12 mouse cellular contexts compared by ENCODE assay signal in the genomic region with DNA sequence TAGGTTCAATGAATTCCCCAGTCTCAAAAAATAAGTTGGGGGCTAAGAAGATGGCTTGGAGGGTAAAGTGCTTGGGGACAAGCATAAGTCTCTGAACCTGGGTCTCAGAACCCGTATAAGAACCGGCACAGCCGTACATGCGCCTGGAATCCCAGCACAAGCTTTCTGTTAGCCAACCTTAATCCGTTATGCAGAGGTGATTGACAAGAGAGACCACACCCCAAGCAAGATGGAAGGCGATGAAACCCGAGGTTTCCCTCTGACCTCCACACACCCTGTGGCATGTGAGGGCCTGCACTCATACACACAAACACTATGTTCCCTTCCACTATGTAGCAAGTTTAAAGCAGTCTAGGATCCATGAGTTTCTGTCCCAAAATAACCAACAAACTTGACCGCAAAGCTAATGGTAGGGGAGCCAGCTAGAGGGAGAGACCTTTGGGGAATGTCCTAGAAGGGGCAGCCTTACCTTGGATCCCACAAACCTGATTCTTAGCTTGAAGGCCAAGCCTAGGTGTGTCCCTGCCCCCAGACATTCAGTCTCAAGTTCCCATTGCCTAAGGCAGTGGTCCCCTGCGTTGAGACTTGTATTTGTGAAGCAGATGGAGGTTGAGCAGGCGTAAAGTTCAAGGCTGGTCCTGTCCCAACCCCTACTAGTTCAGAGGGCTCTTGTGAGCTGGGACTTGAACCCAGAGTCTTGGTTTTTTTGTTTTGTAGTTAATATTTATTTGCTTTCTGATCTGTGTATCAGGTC. TPM values are rescaled to one million over a fixed set of nuclear protein-coding genes. Genes with fewer than 3 reads are reported as not detected.
DNase-seq lines count a peak whose midpoint lies in the region; ATAC-seq and TF ChIP-seq lines count a peak whose summit lies in the region.
"Had no signal": no experiment of that assay in that cellular context is flagged by ENCODE, and none has a peak within 500 bp of the region (broad histone marks: within the 10 kb centered on the region; RNA-seq: fewer than 3 reads in every experiment).

No protein-coding gene starts in this region.

- TF ChIP-seq CTCF in midbrain, postnatal 0 days (IDR thresholded peaks at IDR 0.05), result no peak
- TF ChIP-seq CTCF in intestine, postnatal 0 days (IDR thresholded peaks at IDR 0.05; ENCODE audit: low read depth), result no peak

- no peaks in the 10 kb centered on the region for H3K27me3 ChIP-seq in heart, embryonic 16.5 days (ENCODE audit: control insufficient read depth, insufficient read depth, low read length)
- H3K27me3 ChIP-seq in midbrain, embryonic 12.5 days, result peaks cover 5% of the 10 kb centered on the region; the same call in 1 of the 2 replicates
- H3K27me3 ChIP-seq in midbrain, postnatal 0 days (ENCODE audit: insufficient read depth, low read length), result no peaks in the 10 kb centered on the region
- no peaks in the 10 kb centered on the region for H3K27me3 ChIP-seq in hindbrain, embryonic 13.5 days
- no peaks in the 10 kb centered on the region for H3K27me3 ChIP-seq in intestine, postnatal 0 days (replicated peaks; ENCODE audit: control insufficient read depth, insufficient read depth, low read length)

- no peak overlapping the region for H3K9ac ChIP-seq in heart, embryonic 16.5 days (ENCODE audit: low read length)
- no peak overlapping the region for H3K9ac ChIP-seq in midbrain, embryonic 12.5 days (replicated peaks)
- H3K9ac ChIP-seq in midbrain, postnatal 0 days (replicated peaks; ENCODE audit: low read length, poor library complexity, severe bottlenecking), result no peak overlapping the region
- H3K9ac ChIP-seq in hindbrain, embryonic 13.5 days, result no peak overlapping the region
- H3K9ac ChIP-seq in intestine, postnatal 0 days (ENCODE audit: low read depth, low read length), result no peak overlapping the region

- WGBS in heart, embryonic 16.5 days, result 86% methylated on average over 10 of the region's 10 CpGs
- WGBS in midbrain, embryonic 12.5 days, result 79% methylated on average over 10 of the region's 10 CpGs
- 84% methylated on average over 10 of the region's 10 CpGs for WGBS in midbrain, postnatal 0 days
- 86% methylated on average over 10 of the region's 10 CpGs for WGBS in hindbrain, embryonic 13.5 days
- 87% methylated on average over 10 of the region's 10 CpGs for WGBS in intestine, postnatal 0 days

- DNase-seq in heart, postnatal 36 days, result no peak
- DNase-seq in midbrain, postnatal 0 days (ENCODE audit: low spot score), result no peak
- DNase-seq in layer of hippocampus, postnatal 36 days, result no peak
- DNase-seq: cerebellum, postnatal 25 days; gastrocnemius, postnatal 14 days; thymus, adult 2 months had no signal

- intact Hi-C loops in heart, postnatal 36 days (cut with DNase I), result loop anchor here (5.0 kb wide), 1 partner anchor 35 kb away; no protein-coding TSS in a partner anchor

- H3K4me2 ChIP-seq in heart, embryonic 16.5 days (ENCODE audit: low read depth, low read length), result no peak overlapping the region
- no peak overlapping the region for H3K4me2 ChIP-seq in midbrain, embryonic 12.5 days (replicated peaks)
- no peak overlapping the region for H3K4me2 ChIP-seq in midbrain, postnatal 0 days (ENCODE audit: low read depth, low read length, poor library complexity, severe bottlenecking)
- no peak overlapping the region for H3K4me2 ChIP-seq in hindbrain, embryonic 13.5 days
- no peak overlapping the region for H3K4me2 ChIP-seq in intestine, postnatal 0 days (replicated peaks; ENCODE audit: low read depth)

- ATAC-seq in heart, embryonic 16.5 days (replicated peaks; ENCODE audit: extremely low read depth, insufficient read depth, low FRiP score), result no peak
- ATAC-seq in midbrain, embryonic 12.5 days (ENCODE audit: low FRiP score, low read depth), result no peak
- ATAC-seq in midbrain, postnatal 0 days (ENCODE audit: low FRiP score), result no peak
- ATAC-seq in hindbrain, embryonic 13.5 days (ENCODE audit: low FRiP score), result no peak
- no peak for ATAC-seq in intestine, postnatal 0 days

- peaks cover 3% of the 10 kb centered on the region; the same call in 1 of the 2 replicates for H3K9me3 ChIP-seq in heart, embryonic 16.5 days (replicated peaks; ENCODE audit: control insufficient read depth, low read length)
- H3K9me3 ChIP-seq in midbrain, embryonic 12.5 days, result peaks cover 7% of the 10 kb centered on the region
- no peaks in the 10 kb centered on the region for H3K9me3 ChIP-seq in midbrain, postnatal 0 days (ENCODE audit: low read length)
- H3K9me3 ChIP-seq in hindbrain, embryonic 13.5 days, result no peaks in the 10 kb centered on the region
- H3K9me3 ChIP-seq in intestine, postnatal 0 days (ENCODE audit: control insufficient read depth), result no peaks in the 10 kb centered on the region

- H3K27ac ChIP-seq in heart, embryonic 16.5 days (ENCODE audit: low read length), result peak overlapping the region; percentile 93
- H3K27ac ChIP-seq in midbrain, embryonic 12.5 days (replicated peaks), result peak overlapping the region; percentile 83; the same call in 1 of the 2 replicates
- H3K27ac ChIP-seq in midbrain, postnatal 0 days (ENCODE audit: low read depth, low read length), result no peak overlapping the region
- peak overlapping the region; percentile 80; the same call in 1 of the 2 replicates for H3K27ac ChIP-seq in hindbrain, embryonic 13.5 days
- no peak overlapping the region for H3K27ac ChIP-seq in intestine, postnatal 0 days (ENCODE audit: low read depth, low read length)

- no peak overlapping the region for H3K4me3 ChIP-seq in heart, embryonic 16.5 days (ENCODE audit: low read length)
- no peak overlapping the region for H3K4me3 ChIP-seq in midbrain, embryonic 12.5 days
- no peak overlapping the region for H3K4me3 ChIP-seq in midbrain, postnatal 0 days (ENCODE audit: low read depth, low read length)
- H3K4me3 ChIP-seq in hindbrain, embryonic 13.5 days, result no peak overlapping the region
- H3K4me3 ChIP-seq in intestine, postnatal 0 days (ENCODE audit: low read depth, low read length), result no peak overlapping the region
- H3K4me3 ChIP-seq: erythroblast, embryonic 14.5 days had no signal

- H3K4me1 ChIP-seq in heart, embryonic 16.5 days (ENCODE audit: control insufficient read depth, insufficient read depth, low read length), result peaks cover 35% of the 10 kb centered on the region
- H3K4me1 ChIP-seq in midbrain, embryonic 12.5 days, result peaks cover 39% of the 10 kb centered on the region
- H3K4me1 ChIP-seq in midbrain, postnatal 0 days (ENCODE audit: insufficient read depth, low read length), result no peaks in the 10 kb centered on the region
- peaks cover 35% of the 10 kb centered on the region for H3K4me1 ChIP-seq in hindbrain, embryonic 13.5 days (replicated peaks)
- H3K4me1 ChIP-seq in intestine, postnatal 0 days (replicated peaks; ENCODE audit: control insufficient read depth, insufficient read depth, low read length), result no peaks in the 10 kb centered on the region; the same call in none of the 2 replicates

- no peaks in the 10 kb centered on the region for H3K36me3 ChIP-seq in heart, embryonic 16.5 days (ENCODE audit: control insufficient read depth, insufficient read depth)
- H3K36me3 ChIP-seq in midbrain, embryonic 12.5 days, result no peaks in the 10 kb centered on the region
- H3K36me3 ChIP-seq in midbrain, postnatal 0 days (ENCODE audit: insufficient read depth, low read length), result no peaks in the 10 kb centered on the region
- H3K36me3 ChIP-seq in hindbrain, embryonic 13.5 days, result no peaks in the 10 kb centered on the region
- H3K36me3 ChIP-seq in intestine, postnatal 0 days (ENCODE audit: control insufficient read depth, insufficient read depth), result no peaks in the 10 kb centered on the region

RNA-seq across cellular contexts. Expression of a gene that starts 46.3 kb away (rescaled TPM):
- polyA plus RNA-seq in heart, embryonic 16.5 days (2015; fragmentation: Nextera tagmentation; extraction: Ambion mirVana), result 2.2 and 2.7 TPM in 2 replicates
- total RNA-seq in heart, postnatal 36 days (2021), result under 1 TPM; 0.67 to 0.76 TPM
- polyA plus RNA-seq in midbrain, embryonic 12.5 days (2016; fragmentation: Nextera tagmentation; extraction: Ambion mirVana), result 2.4 and 2.6 TPM in 2 replicates
- total RNA-seq in midbrain, postnatal 0 days (2014; rRNA removed), result 2.4 TPM in 1 of 2 replicates, not detected in the other
- polyA plus RNA-seq in midbrain, postnatal 0 days (2015; fragmentation: Nextera tagmentation; extraction: Ambion mirVana), result 1.2 and 1.5 TPM in 2 replicates
- 1.7 and 2.4 TPM in 2 replicates for polyA plus RNA-seq in hindbrain, embryonic 13.5 days (2015; fragmentation: Nextera tagmentation; extraction: Ambion mirVana)
- total RNA-seq in layer of hippocampus, postnatal 36 days (2021), result 1 to 10 TPM; 4.8 to 5.6 TPM
- polyA plus RNA-seq in intestine, postnatal 0 days (2015; fragmentation: Nextera tagmentation; extraction: Ambion mirVana), result 0.58 and 0.60 TPM in 2 replicates
- total RNA-seq: CH12.LX had no signal
- polyA plus RNA-seq: erythroblast, embryonic 14.5 days had no signal

RNA-seq across cellular contexts. Expression of a gene that starts 50.5 kb away (rescaled TPM):
- polyA plus RNA-seq in heart, embryonic 16.5 days (2015; fragmentation: Nextera tagmentation; extraction: Ambion mirVana), result 90.0 and 90.4 TPM in 2 replicates
- 10 to 100 TPM; 23.4 to 27.8 TPM for total RNA-seq in heart, postnatal 36 days (2021)
- polyA plus RNA-seq in midbrain, embryonic 12.5 days (2016; fragmentation: Nextera tagmentation; extraction: Ambion mirVana), result 103 and 110 TPM in 2 replicates
- 62.2 and 74.1 TPM in 2 replicates for total RNA-seq in midbrain, postnatal 0 days (2014; rRNA removed)
- 90.3 and 104 TPM in 2 replicates for polyA plus RNA-seq in midbrain, postnatal 0 days (2015; fragmentation: Nextera tagmentation; extraction: Ambion mirVana)
- polyA plus RNA-seq in hindbrain, embryonic 13.5 days (2015; fragmentation: Nextera tagmentation; extraction: Ambion mirVana), result 108 and 115 TPM in 2 replicates
- total RNA-seq in layer of hippocampus, postnatal 36 days (2021), result 10 to 100 TPM; 31.3 to 37.4 TPM
- polyA plus RNA-seq in intestine, postnatal 0 days (2015; fragmentation: Nextera tagmentation; extraction: Ambion mirVana), result 45.3 and 50.5 TPM in 2 replicates

Comparison
In these comparisons a context has a peak if more than half of its experiments do, and no peak if none do; other contexts are left out.
1. H3K27ac ChIP-seq: peak in heart, embryonic 16.5 days (single experiment), midbrain, embryonic 12.5 days (single experiment) and hindbrain, embryonic 13.5 days (single experiment); none in midbrain, postnatal 0 days (single experiment) and intestine, postnatal 0 days (single experiment).